Mouse (Mus musculus): ENCODE data around the gene Adam15. TPM values are rescaled to one million over a fixed set of nuclear protein-coding genes. Genes with fewer than 3 reads are reported as not detected.

Gene Adam15
- polyA plus RNA-seq, 1 experiment from 2014 or later = 40.4 TPM

DNA sequence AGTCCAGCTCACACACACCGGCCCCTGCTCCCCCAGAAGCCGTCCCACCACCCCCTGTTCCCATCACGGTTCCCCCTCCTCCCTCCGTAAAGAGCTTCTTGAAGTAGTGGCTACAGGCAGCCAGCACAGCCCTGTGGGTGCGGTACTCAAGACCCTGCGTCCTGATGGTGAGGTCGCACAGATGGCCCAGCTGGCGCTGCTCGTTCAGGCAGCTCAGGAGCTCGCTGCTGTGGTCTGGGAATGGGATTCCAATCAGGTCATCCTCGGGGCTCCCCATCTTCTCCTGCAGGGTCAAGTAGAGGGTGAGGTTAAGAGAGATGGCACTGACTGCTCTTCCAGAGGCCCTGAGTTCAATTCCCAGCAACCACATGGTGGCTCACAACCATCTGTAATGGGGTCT is 31.4 kb upstream of the Adam15 start:
- 78% methylated on average over 11 of the region's 11 CpGs for WGBS
- Histone ChIP-seq H3K4me3 (no peak overlapping the region), H3K4me1 (peaks cover 13% of the 10 kb centered on the region; the same call in 1 of the 2 replicates), H3K27ac (no peak overlapping the region), H3K27me3 (replicated peaks) (no peaks in the 10 kb centered on the region), H3K36me3 (no peaks in the 10 kb centered on the region), H3K4me2 (replicated peaks) (no peak overlapping the region), H3K9me3 (no peaks in the 10 kb centered on the region), H3K9ac (no peak overlapping the region)
- no peak for ATAC-seq (ENCODE audit: low FRiP score, low read depth)

DNA sequence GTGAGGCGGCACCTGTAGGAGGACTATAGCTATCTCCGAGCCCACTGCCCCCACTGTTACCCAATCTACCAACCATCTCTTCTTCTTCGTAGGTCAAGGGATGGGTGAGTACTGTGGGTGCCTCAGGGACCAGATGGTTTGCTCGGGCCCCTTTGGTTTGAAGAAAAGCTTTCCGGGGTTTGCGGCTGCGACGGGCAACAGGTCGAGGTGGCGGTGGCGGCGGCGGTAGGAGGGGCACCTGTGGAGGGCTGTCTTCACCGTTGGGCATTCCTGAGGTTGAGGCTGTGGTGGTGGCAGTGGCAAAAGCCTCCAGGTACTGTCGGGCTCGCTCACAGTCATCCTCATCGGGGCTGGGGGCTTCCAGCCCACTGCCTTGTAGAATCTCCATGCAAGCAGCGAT is 30.9 kb upstream of the Adam15 start:
- H3K36me3 ChIP-seq = no peaks in the 10 kb centered on the region
- H3K4me1 ChIP-seq = peaks cover 13% of the 10 kb centered on the region; the same call in 1 of the 2 replicates
- no peak overlapping the region for H3K9ac ChIP-seq
- H3K27me3 ChIP-seq (replicated peaks) = no peaks in the 10 kb centered on the region
- WGBS = 95% methylated on average over 18 of the region's 18 CpGs
- no peak overlapping the region for H3K27ac ChIP-seq
- no peak for ATAC-seq (ENCODE audit: low FRiP score, low read depth)
- no peaks in the 10 kb centered on the region for H3K9me3 ChIP-seq
- H3K4me3 ChIP-seq = no peak overlapping the region
- H3K4me2 ChIP-seq (replicated peaks) = no peak overlapping the region

DNA sequence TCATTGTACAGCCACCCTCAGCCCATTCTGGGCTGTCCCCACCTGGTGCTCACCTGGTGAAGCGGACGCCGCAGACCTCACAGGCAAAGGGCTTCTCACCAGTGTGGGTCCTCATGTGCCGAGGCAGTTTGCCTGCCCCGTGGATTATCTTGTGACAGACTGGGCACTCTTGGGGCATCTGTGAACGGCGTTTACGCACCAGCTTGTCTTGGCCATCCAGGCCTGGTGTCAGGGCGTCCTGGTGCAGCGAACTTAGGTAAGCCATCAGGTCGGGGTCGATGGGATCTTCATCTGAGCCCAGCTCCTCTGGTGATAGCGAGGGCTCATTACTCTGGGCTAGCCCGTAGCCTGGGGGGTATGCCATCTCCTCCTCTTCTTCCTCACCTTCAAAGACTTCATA is 30.5 kb upstream of the Adam15 start:
- H3K27ac ChIP-seq = no peak overlapping the region
- no peak for ATAC-seq (ENCODE audit: low FRiP score, low read depth)
- no peaks in the 10 kb centered on the region for H3K27me3 ChIP-seq (replicated peaks)
- no peaks in the 10 kb centered on the region for H3K9me3 ChIP-seq
- H3K36me3 ChIP-seq = no peaks in the 10 kb centered on the region
- H3K9ac ChIP-seq = no peak overlapping the region
- no peak overlapping the region for H3K4me3 ChIP-seq
- no peak overlapping the region for H3K4me2 ChIP-seq (replicated peaks)
- 95% methylated on average over 14 of the region's 14 CpGs for WGBS
- peaks cover 13% of the 10 kb centered on the region; the same call in 1 of the 2 replicates for H3K4me1 ChIP-seq

DNA sequence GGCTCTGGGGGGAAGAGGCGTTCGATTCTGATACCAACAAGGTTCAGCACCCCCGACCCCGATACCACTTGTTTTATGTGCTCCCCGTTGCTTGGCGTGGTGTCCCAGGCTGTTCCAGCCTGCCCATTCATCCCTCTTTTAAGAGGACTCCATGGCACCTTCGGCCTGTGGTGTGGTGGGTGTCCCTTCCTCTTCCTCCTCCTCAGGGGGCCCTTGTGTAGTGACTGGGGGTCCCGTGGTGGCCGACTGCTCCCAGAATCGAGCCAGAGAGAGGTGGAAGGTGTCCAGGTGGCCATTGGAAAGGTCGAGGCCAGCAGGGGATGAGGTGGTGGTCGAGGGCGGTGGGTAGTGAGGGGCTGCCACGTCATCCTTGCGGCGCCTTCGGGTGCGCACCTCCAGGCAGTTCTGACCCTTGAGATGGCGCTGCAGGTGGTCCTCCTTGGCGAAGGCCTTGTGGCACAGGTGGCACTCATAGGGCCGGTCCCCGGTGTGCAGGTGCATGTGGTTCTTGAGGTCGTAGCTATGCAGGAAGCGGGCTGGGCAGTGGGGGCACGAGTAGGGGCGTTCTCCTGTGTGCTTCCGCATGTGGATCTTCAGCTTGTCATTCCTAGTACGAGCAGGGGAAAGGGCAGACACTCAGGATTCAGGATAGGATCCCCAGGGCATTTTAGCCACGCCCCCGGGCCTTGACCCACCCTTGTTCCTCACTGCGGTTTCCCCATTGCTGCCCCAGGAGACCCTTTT is 29.8 kb upstream of the Adam15 start:
- ATAC-seq (ENCODE audit: low FRiP score, low read depth) = no peak
- no peak overlapping the region for H3K27ac ChIP-seq
- H3K4me1 ChIP-seq = peaks cover 13% of the 10 kb centered on the region; the same call in 1 of the 2 replicates
- no peak overlapping the region for H3K9ac ChIP-seq
- 87% methylated on average over 31 of the region's 31 CpGs for WGBS
- H3K9me3 ChIP-seq = no peaks in the 10 kb centered on the region
- no peaks in the 10 kb centered on the region for H3K27me3 ChIP-seq (replicated peaks)
- H3K4me3 ChIP-seq = no peak overlapping the region
- no peak overlapping the region for H3K4me2 ChIP-seq (replicated peaks)
- no peaks in the 10 kb centered on the region for H3K36me3 ChIP-seq

DNA sequence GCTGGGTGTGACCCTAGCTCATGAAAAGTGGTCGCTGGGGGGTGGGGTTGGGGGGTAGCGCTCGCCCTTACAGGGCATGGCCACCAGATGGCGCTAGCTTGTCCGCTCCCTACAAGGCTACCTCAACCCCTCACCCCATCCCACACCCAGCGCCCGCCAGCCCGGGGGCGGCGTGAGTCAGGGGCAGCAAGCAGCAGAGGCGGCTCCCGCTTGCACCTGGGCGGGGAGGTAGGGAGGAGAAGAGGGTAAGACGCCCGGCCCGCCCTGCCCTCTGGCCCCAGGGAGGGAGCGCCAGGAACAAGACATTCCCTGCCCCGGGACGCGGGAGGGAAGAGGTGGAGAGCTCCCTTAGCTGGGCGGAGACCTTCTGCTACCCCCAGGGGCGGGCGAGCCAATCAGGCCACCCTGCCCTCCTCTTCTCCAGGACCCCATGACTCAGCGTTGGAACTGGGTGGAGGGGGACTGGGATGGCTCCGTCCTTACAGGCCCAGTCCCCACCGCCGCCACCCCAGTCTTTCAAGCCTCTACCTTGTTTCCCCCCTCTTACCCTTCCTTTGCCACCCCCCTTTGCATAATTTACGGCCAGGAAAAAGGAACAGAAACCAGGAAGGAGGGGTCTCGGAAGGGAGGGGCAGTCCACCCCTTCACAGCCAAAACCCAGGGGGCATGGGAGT is 28.7 kb upstream of the Adam15 start:
- peaks cover 13% of the 10 kb centered on the region; the same call in 1 of the 2 replicates for H3K4me1 ChIP-seq
- H3K9me3 ChIP-seq = no peaks in the 10 kb centered on the region
- peak overlapping the region; percentile 64 for H3K9ac ChIP-seq
- no peak overlapping the region for H3K27ac ChIP-seq
- ATAC-seq (ENCODE audit: low FRiP score, low read depth) = peak; percentile 92
- no peaks in the 10 kb centered on the region for H3K27me3 ChIP-seq (replicated peaks)
- H3K4me2 ChIP-seq (replicated peaks) = peak overlapping the region; percentile 75
- 2% methylated on average over 29 of the region's 29 CpGs for WGBS
- peak overlapping the region; percentile 51 for H3K4me3 ChIP-seq
- H3K36me3 ChIP-seq = no peaks in the 10 kb centered on the region

DNA sequence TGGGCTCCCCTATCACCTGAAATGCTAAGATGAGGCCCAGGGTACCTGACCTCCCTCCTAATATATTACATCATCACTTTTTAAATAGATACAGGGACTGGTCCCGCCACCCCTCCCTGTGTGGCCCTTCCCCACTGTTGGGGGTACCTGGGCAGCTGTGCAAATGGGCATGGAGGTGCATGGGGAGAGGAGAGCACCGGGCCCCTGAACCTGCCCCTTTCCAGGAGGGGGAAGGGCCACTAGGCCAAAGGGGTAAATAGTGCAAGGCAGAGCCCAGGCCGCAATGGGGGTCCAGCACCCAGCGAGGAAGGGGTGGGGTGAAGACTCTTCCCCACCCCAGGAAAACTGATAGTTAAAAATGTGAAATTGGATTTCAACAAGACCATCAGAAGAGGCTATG is 28.0 kb upstream of the Adam15 start:
- Histone ChIP-seq H3K27me3 (replicated peaks) (no peaks in the 10 kb centered on the region), H3K27ac (no peak overlapping the region), H3K4me1 (peaks cover 13% of the 10 kb centered on the region; the same call in 1 of the 2 replicates), H3K36me3 (no peaks in the 10 kb centered on the region), H3K9ac (no peak overlapping the region; the same call in 1 of the 2 replicates), H3K9me3 (no peaks in the 10 kb centered on the region), H3K4me2 (replicated peaks) (peak overlapping the region; percentile 75), H3K4me3 (no peak overlapping the region)
- 74% methylated on average over 4 of the region's 4 CpGs for WGBS
- no peak for ATAC-seq (ENCODE audit: low FRiP score, low read depth)

DNA sequence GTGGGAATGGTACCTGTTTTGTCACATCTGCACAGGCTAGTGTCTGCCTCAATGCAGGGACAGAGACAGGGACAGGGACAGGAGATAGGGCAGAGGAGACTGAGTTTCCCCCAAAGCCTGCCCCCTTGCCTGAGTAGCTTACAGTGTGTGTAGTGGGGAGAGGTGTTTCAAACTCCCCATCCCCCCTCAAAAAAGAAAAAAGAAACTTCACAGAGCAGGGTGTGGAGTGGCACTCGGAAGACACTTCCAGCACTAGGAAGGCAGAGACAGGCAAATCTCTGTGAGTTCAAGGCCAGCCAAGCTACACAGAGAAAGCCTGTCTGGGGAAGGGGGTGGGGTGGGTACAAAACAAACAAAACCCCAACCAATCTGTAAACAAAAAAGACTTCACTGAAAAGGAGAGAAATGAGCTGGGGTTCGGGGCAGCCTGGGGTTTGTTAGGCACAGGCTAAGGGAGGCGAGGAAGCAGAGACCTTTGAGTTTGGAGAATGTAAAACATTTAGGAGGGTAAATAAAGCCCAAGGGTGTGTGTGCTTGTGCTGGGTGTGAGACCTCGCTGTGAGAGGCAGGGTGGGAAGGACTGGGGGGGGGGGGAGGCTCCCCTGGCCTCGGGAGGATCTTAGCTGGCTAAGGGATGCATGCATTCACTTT is 23.9 kb upstream of the Adam15 start:
- H3K9me3 ChIP-seq = no peaks in the 10 kb centered on the region
- no peaks in the 10 kb centered on the region for H3K27me3 ChIP-seq (replicated peaks)
- H3K4me3 ChIP-seq = no peak overlapping the region
- no peak for ATAC-seq (ENCODE audit: low FRiP score, low read depth)
- 43% methylated on average over 5 of the region's 5 CpGs for WGBS
- no peak overlapping the region for H3K9ac ChIP-seq
- H3K36me3 ChIP-seq = no peaks in the 10 kb centered on the region
- H3K27ac ChIP-seq = no peak overlapping the region
- peaks cover 10% of the 10 kb centered on the region; the same call in 1 of the 2 replicates for H3K4me1 ChIP-seq
- no peak overlapping the region for H3K4me2 ChIP-seq (replicated peaks)

DNA sequence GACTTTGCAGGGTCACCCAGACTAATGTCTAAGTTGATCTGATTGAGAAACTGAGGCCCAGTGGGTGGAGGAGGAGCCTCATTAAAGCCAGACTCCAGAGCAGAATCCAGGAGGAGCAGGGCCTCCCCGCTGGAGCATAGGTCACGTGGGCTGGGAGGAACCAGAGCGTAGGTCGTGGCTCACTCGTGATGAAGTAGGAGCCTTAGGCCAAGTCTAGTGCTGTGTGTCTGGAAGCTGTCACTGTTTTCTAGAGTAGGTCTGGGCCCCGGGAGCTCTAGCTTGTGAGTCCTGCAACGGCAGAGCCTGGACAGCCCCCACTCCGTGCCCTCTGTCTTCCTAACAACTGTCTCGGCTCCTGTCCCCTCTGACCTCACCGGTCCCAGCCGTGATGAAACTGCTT is 17.5 kb upstream of the Adam15 start:
- ATAC-seq (ENCODE audit: low FRiP score, low read depth) = no peak
- Histone ChIP-seq H3K4me3 (no peak overlapping the region), H3K4me1 (no peaks in the 10 kb centered on the region), H3K4me2 (replicated peaks) (no peak overlapping the region), H3K36me3 (no peaks in the 10 kb centered on the region), H3K27ac (no peak overlapping the region), H3K27me3 (replicated peaks) (no peaks in the 10 kb centered on the region), H3K9ac (no peak overlapping the region), H3K9me3 (no peaks in the 10 kb centered on the region)
- WGBS = 79% methylated on average over 11 of the region's 11 CpGs

DNA sequence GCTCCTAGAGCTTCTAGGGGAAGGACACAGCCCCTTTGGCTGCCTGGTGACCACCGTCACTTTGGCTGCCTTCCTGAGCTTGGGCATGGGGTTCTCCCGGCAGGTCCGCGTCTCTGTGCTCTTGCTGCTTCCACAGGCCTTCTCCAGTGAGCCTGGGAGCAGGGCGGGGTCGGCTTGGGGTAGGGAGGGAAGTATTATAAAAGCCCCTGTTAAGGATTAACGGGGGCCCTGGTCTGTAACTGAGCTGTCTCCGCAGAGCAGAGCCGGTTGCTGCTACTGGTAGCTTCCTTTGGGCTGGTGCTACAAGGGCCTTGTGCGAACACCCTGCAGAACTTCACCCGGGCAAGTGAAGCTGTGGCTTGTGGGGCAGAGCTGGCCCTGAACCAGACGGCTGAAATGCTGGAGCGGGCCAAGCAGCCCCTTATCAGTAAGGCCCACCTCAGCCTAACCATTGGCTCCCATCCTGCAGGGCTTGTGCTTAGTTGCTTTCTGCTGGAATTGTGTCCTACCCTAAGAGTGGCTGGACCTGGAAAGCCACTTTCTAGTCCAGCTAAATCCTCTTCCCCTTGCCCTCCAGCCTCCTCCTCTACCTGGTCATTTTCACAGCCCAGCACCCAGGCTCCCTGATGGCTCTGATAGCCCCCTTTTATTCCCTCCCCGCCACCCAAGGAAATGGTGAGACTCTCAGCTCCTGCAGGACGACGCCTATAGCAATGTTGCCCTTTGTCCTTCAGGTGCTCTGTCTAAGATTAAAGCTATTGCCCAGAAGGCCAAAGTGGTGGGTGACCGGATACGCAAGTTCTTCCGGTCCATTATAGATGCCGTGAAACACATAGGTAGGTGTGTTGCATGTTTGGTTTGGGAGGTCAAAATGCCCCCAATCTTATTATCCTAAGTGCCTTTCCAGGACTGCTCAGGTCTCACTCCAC is 16.0 kb upstream of the Adam15 start:
- Histone ChIP-seq H3K27me3 (replicated peaks) (no peaks in the 10 kb centered on the region), H3K27ac (no peak overlapping the region), H3K9me3 (no peaks in the 10 kb centered on the region), H3K4me2 (replicated peaks) (no peak overlapping the region), H3K36me3 (no peaks in the 10 kb centered on the region), H3K4me1 (no peaks in the 10 kb centered on the region), H3K4me3 (no peak overlapping the region), H3K9ac (no peak overlapping the region)
- 71% methylated on average over 20 of the region's 20 CpGs for WGBS
- ATAC-seq (ENCODE audit: low FRiP score, low read depth) = no peak

DNA sequence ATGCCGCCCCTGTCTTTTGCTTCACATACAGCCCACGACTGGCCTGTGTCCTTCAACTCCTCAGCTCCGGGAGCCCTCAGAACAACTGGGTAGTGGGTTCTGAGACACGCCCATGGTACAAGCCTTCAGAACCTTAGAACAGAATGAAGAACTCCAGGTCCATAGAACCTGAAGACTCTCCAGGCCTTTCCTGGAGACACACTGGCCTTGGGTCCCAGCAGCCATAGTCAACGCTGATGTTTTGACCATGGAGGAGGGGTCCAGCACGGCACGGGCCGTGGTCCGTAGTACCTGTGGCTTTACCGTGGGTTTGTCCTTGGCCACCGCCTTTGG is 15.3 kb upstream of the Adam15 start, which contains the start of gene Dcst1:
Gene Dcst1 (minus strand): TSS at position 101 of the 333 bp plus-strand sequence.
- Histone ChIP-seq H3K4me1 (no peaks in the 10 kb centered on the region), H3K9me3 (no peaks in the 10 kb centered on the region), H3K36me3 (no peaks in the 10 kb centered on the region), H3K9ac (no peak within 1 kb of the TSS), H3K27me3 (replicated peaks) (no peaks in the 10 kb centered on the region), H3K4me2 (replicated peaks) (no peak within 1 kb of the TSS), H3K4me3 (no peak within 1 kb of the TSS), H3K27ac (no peak within 1 kb of the TSS)
- ATAC-seq (ENCODE audit: low FRiP score, low read depth) = no peak
- WGBS = 82% methylated on average over 11 of the region's 11 CpGs

DNA sequence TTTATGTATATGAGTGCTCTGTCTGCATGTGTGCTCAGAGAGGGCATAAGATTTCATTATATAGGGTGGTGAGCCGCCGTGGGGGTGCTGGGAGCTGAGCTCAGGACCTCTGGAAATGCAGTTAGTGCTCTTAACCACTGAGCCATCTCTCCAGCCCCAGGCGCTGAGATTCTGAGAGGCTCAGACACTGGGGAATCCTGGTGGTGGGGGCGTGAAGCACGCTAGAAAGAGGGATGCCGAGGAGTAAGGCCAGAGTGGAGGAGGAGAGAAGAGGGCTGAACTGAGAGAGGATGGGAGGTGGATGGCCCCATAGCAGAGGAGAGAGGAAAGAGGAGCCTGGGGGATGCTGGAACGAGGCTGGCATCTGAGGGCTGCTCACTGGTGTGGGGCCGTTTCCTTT is 14.8 kb upstream of the Adam15 start:
- WGBS = 66% methylated on average over 8 of the region's 8 CpGs
- Histone ChIP-seq H3K4me3 (no peak overlapping the region), H3K27me3 (replicated peaks) (no peaks in the 10 kb centered on the region), H3K36me3 (no peaks in the 10 kb centered on the region), H3K27ac (no peak overlapping the region), H3K9ac (no peak overlapping the region), H3K9me3 (no peaks in the 10 kb centered on the region), H3K4me2 (replicated peaks) (no peak overlapping the region), H3K4me1 (no peaks in the 10 kb centered on the region)
- no peak for ATAC-seq (ENCODE audit: low FRiP score, low read depth)

DNA sequence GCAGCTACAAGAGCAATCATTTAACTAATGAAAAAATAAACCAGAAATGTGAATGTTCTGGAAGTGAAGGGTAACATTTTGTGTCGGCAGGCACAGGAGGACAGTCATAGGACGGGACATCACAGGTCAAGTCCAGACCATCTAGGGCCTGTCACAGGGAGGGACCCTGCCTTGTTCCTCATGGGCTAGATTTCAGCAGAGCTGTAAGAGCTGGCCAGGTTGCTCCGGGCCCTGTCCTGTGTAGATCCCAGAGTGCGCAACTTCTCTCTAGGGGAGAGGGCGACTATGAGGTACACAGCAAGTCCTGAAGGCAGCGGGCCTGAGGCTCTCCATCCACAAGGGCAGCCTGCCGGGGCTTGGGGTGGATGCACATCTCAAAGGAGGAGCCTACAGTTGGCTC is 11.9 kb upstream of the Adam15 start, which contains the start of gene Dcst2:
Gene Dcst2 (plus strand): TSS at position 301 of the 400 bp plus-strand sequence.
- no peaks in the 10 kb centered on the region for H3K36me3 ChIP-seq
- no peak for ATAC-seq (ENCODE audit: low FRiP score, low read depth)
- WGBS = 84% methylated on average over 7 of the region's 7 CpGs
- H3K9me3 ChIP-seq = no peaks in the 10 kb centered on the region
- H3K4me3 ChIP-seq = no peak within 1 kb of the TSS
- H3K4me2 ChIP-seq (replicated peaks) = no peak within 1 kb of the TSS
- H3K27ac ChIP-seq = no peak within 1 kb of the TSS
- no peaks in the 10 kb centered on the region for H3K4me1 ChIP-seq
- no peaks in the 10 kb centered on the region for H3K27me3 ChIP-seq (replicated peaks)
- no peak within 1 kb of the TSS for H3K9ac ChIP-seq
